Mouse (Mus musculus) stomach, embryonic 16.5 days (tissue): Measurements from ENCODE around the gene Wdfy3. TPM values are rescaled to one million over a fixed set of nuclear protein-coding genes. Genes with fewer than 3 reads are reported as not detected.

ENCODE experiments used
- ATAC-seq: fragments of 200-750 bp; cut with Nextera tagmentation; 2 replicates; pipeline ENCODE4 v1.8.0; 2017; ENCODE audit warnings: moderate number of reproducible peaks, moderate TSS enrichment; ENCODE audit not compliant: insufficient read depth, low FRiP score
- H3K27ac ChIP-seq: fragments of 300-500 bp; sonication (generic); 2 replicates; pipeline ENCODE4 v1.5.1; 2014; ENCODE audit warnings: low read length
- H3K27me3 ChIP-seq: fragments of 300-500 bp; sonication (generic); 2 replicates; pipeline ENCODE4 v1.6.1; 2014; ENCODE audit warnings: low read length, control low read depth, mixed read lengths; ENCODE audit not compliant: control insufficient read depth, insufficient read depth
- H3K36me3 ChIP-seq: fragments of 300-500 bp; sonication (generic); 2 replicates; pipeline ENCODE4 v1.6.1; 2014; ENCODE audit warnings: low read length; ENCODE audit not compliant: control insufficient read depth, insufficient read depth
- H3K4me1 ChIP-seq: fragments of 300-500 bp; sonication (generic); 2 replicates; pipeline ENCODE4 v1.6.1; 2014; ENCODE audit warnings: low read length, control low read depth, mixed read lengths; ENCODE audit not compliant: control insufficient read depth, insufficient read depth
- H3K4me2 ChIP-seq: fragments of 300-500 bp; sonication (generic); 2 replicates; pipeline ENCODE4 v1.6.1; 2014; ENCODE audit warnings: low read depth, low read length, mixed read lengths
- H3K4me3 ChIP-seq: fragments of 300-500 bp; sonication (generic); replicated peaks from 2 replicates; pipeline ENCODE4 v1.5.1; 2014; ENCODE audit warnings: mild to moderate bottlenecking, low read length
- H3K9ac ChIP-seq: fragments of 300-500 bp; sonication (generic); 2 replicates; pipeline ENCODE4 v1.6.1; 2014; ENCODE audit warnings: low read length
- H3K9me3 ChIP-seq: fragments of 300-500 bp; sonication (generic); replicated peaks from 2 replicates; pipeline ENCODE4 v1.6.1; 2016; ENCODE audit warnings: low read length, control low read depth; ENCODE audit not compliant: control insufficient read depth
- WGBS: fragments of 180-500 bp; shearing (Covaris S2); extraction: QIAGEN DNeasy Blood & Tissue Kit; methylation state at CpG from one replicate; pipeline ENCODE4 v1.1.7; 2014; 5-methylcytosine and 5-hydroxymethylcytosine counted together
- polyA plus RNA-seq: library from polyadenylated mRNA; unstranded; fragments of >200 nt; fragmentation: Nextera tagmentation; extraction: Ambion mirVana; gene quantifications from 2 replicates; pipeline ENCODE4 v1.2.1, GENCODE M21; 2015

Gene Wdfy3
- polyA plus RNA-seq, 1 experiment from 2014 or later, result 11.8 TPM

DNA sequence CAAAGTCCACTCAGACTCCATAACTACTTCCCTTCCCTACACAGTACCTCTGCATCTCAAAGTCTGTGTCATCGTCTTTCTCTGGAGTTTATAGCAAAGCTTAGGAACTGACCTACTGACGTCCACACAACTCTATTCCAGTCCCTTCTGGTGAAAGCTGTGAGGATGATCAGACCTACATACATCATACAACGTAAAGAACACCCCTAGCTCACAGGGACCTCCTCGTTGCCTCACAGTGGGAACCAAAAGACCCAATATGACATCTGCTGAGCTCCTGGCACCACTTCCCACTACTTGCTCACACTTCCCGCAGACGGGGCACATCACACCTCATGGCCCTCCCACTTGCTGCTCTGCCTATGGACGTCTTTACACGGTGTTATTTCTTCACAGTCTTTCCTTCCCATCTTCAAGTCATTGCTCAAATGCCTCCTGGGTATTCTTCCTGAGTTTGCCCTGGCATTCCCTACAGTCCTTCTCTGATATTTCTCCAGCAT, 23.1 kb downstream of the Wdfy3 start:
- no peak overlapping the region for H3K4me3 ChIP-seq
- H3K36me3 ChIP-seq, result 0 out of 2 replicates have a peak, but pooled peaks cover 3% of the 10 kb centered on the region
- 77% methylated on average over 8 of the region's 8 CpGs for WGBS
- H3K9ac ChIP-seq, result no peak overlapping the region
- H3K4me2 ChIP-seq, result no peak overlapping the region
- H3K4me1 ChIP-seq, result peaks cover 16% of the 10 kb centered on the region
- no peak overlapping the region for H3K27ac ChIP-seq
- no peaks in the 10 kb centered on the region for H3K27me3 ChIP-seq
- H3K9me3 ChIP-seq, result no peaks in the 10 kb centered on the region
- ATAC-seq, result no peak

DNA sequence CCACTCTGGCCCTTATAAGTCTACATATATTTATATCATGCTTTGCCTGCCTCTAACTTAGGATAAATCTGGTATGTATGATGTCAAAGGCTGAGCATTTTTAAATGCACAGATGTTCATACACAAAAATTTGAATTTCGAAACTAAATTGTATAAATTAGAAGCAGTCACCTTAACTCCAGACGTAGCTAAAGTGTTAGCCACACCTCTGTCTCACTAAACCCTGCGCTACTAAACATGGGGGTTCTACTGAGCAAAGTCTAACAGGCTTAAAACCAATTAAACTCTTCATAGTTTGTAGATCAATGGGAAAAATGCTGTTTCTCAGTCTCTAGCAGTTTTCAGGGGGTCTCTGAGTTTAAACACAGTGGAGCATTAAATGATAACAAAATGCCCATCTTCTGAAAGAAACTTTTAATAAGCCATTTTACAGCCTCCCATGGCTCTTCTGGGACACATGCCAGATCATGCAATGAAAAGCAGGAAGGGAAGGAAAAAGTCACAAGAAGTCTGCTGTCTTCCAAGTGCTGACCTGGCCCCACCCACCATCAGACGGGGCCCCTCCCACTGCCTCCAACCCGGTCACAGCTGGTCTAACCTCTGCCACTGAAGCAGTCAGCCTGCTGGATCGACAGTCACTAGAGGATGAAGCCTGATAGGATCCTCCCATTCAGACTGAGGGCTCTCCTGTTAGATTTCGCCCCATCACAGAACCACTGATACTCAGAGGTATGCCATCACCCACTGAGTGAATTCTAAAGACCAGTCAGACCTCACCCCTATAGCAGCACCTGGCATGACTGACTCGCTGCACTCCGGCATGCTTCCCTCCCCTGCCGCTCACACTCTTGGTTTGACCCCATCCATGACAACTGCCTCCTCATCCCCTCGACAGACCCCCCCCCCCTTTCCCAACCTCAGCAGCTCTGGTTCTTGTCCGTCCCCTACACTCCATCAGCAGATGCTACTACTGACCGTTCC, 23.8 kb downstream of the Wdfy3 start:
- no peak overlapping the region for H3K4me3 ChIP-seq
- peak; percentile 73 for ATAC-seq
- peaks cover 16% of the 10 kb centered on the region for H3K4me1 ChIP-seq
- no peaks in the 10 kb centered on the region for H3K9me3 ChIP-seq
- H3K36me3 ChIP-seq, result peaks cover 3% of the 10 kb centered on the region; the same call in 1 of the 2 replicates
- WGBS, result 63% methylated on average over 13 of the region's 13 CpGs
- no peaks in the 10 kb centered on the region for H3K27me3 ChIP-seq
- H3K4me2 ChIP-seq, result no peak overlapping the region
- H3K9ac ChIP-seq, result no peak overlapping the region
- peak overlapping the region; percentile 42; the same call in 1 of the 2 replicates for H3K27ac ChIP-seq

DNA sequence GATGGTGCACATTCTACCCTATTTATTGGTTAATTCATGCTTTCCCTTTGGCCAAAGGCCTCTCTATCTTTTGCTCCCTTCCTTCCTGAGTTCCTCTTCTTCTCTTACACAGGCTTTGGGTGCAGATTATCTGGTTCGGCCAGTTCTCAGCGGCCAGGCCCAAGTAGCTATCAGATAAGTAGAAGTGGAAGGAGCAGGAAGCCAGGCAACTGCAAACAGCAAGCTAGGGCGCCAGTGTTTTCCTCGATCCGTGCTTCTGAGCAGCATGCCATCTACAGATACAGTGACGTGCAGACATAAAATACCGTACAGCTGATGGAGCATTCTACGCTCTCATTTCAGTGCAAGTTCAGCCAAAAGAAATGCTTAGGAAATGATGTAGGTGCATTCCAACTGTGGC, 24.5 kb downstream of the Wdfy3 start:
- Histone ChIP-seq H3K36me3 (peaks cover 3% of the 10 kb centered on the region; the same call in 1 of the 2 replicates), H3K4me2 (no peak overlapping the region), H3K27me3 (no peaks in the 10 kb centered on the region), H3K4me1 (peaks cover 16% of the 10 kb centered on the region), H3K9ac (no peak overlapping the region), H3K27ac (peak overlapping the region; percentile 42; the same call in 1 of the 2 replicates), H3K9me3 (no peaks in the 10 kb centered on the region), H3K4me3 (no peak overlapping the region)
- ATAC-seq, result peak; percentile 59; the same call in 1 of the 2 replicates
- 54% methylated on average over 8 of the region's 8 CpGs for WGBS

DNA sequence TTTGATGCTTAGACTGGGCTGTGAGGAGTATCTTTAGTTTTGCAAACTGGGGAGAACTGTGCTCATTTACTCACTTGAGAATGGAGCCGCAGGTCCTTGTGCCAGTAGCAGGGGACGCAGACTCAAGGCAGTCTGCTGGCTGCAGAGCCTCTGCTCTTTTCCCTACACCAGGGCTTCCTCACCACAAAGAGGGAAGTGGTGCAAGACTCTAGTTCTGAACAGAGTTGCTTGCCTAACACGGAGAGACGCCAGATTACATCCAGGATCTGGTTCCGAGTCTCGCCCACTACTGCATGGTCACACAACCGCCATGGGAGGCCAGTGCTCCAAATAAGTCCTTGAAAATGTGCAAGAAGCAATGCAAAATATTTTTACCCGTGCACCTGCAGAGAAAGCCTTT, 36.4 kb downstream of the Wdfy3 start:
- no peak overlapping the region for H3K9ac ChIP-seq
- no peak for ATAC-seq
- no peaks in the 10 kb centered on the region for H3K27me3 ChIP-seq
- H3K4me2 ChIP-seq, result no peak overlapping the region
- H3K36me3 ChIP-seq, result peaks cover 37% of the 10 kb centered on the region
- no peak overlapping the region for H3K27ac ChIP-seq
- peaks cover 6% of the 10 kb centered on the region; the same call in 1 of the 2 replicates for H3K9me3 ChIP-seq
- no peak overlapping the region for H3K4me3 ChIP-seq
- H3K4me1 ChIP-seq, result no peaks in the 10 kb centered on the region
- 81% methylated on average over 8 of the region's 8 CpGs for WGBS

DNA sequence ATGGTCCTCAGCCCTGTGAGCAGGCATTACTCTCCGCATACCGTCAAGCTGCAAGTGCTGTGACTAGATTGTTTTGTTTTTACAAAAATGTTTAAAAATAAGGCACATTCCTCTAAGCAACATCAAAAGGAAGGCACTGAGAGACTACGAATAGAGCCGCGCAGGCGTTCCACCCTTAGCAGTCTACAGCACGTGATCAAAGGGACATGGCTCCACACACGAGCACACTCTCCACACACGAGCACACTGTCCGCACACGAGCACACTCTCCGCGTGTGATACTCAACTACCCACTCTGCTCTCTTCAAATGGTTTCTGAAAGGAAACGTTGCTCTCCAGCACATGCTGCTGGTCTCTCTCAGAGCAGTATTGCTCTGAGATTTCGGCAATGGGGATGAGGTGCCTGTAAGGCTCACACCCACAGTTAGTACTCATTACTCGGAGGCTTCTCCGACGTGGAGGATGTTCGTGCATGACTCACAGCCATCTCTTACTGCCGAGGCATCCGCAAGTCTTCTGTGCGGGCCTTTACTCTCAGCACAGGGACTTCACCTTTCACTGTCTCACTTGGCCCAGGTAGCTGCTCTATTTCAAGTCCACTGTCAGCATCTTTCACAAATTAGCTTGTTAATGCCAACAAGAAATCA, 37.0 kb downstream of the Wdfy3 start:
- H3K27me3 ChIP-seq, result no peaks in the 10 kb centered on the region
- no peak overlapping the region for H3K4me3 ChIP-seq
- H3K9ac ChIP-seq, result no peak overlapping the region
- H3K27ac ChIP-seq, result no peak overlapping the region
- WGBS, result 94% methylated on average over 22 of the region's 22 CpGs
- no peaks in the 10 kb centered on the region for H3K4me1 ChIP-seq
- H3K4me2 ChIP-seq, result no peak overlapping the region
- ATAC-seq, result no peak
- H3K36me3 ChIP-seq, result peaks cover 37% of the 10 kb centered on the region
- H3K9me3 ChIP-seq, result peaks cover 6% of the 10 kb centered on the region; the same call in 1 of the 2 replicates

DNA sequence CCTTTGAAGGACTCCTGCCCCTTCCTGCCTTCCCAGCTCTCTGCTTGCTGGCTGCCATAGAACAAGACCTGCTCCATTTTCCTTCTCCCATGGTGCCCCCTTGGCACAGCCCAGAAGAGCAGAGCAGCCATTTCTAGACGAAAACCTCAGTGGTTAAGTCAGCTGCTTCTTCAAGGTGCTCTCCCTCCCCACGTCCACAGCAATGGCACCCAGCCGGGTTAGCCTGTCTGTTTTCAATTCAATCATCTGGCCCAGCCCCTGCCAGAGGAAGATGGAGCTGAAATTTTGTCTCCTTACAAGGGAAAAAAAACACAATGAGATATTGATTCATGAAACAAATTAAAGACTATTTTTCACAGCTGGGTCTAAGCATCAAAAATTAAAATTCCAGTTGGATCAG, 37.5 kb downstream of the Wdfy3 start:
- peaks cover 6% of the 10 kb centered on the region; the same call in 1 of the 2 replicates for H3K9me3 ChIP-seq
- 83% methylated on average over 3 of the region's 3 CpGs for WGBS
- peaks cover 37% of the 10 kb centered on the region for H3K36me3 ChIP-seq
- ATAC-seq, result no peak
- no peak overlapping the region for H3K9ac ChIP-seq
- no peaks in the 10 kb centered on the region for H3K27me3 ChIP-seq
- no peaks in the 10 kb centered on the region for H3K4me1 ChIP-seq
- H3K4me2 ChIP-seq, result no peak overlapping the region
- no peak overlapping the region for H3K4me3 ChIP-seq
- no peak overlapping the region for H3K27ac ChIP-seq

DNA sequence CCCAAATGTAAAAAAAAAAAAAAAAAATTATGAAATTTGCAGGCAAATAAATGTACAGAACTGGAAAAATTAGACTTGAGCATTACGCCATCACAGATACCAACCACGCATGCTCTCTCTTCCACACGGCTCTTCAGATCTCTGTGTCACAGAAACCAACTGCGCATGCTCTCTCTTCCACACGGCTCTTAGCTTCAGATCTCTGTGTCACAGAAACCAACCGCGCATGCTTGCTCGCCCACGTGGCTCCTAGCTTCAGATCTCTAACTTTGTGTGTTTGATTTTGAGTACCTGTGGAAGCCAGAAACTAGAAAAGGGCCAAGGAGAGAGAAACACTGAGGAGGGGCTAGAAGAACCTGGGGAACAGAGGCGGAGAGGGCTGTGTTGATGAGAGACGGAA, 46.3 kb downstream of the Wdfy3 start:
- H3K4me2 ChIP-seq, result no peak overlapping the region
- no peak overlapping the region for H3K9ac ChIP-seq
- H3K27me3 ChIP-seq, result no peaks in the 10 kb centered on the region
- H3K4me1 ChIP-seq, result no peaks in the 10 kb centered on the region
- WGBS, result 96% methylated on average over 11 of the region's 11 CpGs
- no peak overlapping the region for H3K27ac ChIP-seq
- no peak for ATAC-seq
- H3K9me3 ChIP-seq, result no peaks in the 10 kb centered on the region
- H3K36me3 ChIP-seq, result peaks cover 7% of the 10 kb centered on the region
- no peak overlapping the region for H3K4me3 ChIP-seq

DNA sequence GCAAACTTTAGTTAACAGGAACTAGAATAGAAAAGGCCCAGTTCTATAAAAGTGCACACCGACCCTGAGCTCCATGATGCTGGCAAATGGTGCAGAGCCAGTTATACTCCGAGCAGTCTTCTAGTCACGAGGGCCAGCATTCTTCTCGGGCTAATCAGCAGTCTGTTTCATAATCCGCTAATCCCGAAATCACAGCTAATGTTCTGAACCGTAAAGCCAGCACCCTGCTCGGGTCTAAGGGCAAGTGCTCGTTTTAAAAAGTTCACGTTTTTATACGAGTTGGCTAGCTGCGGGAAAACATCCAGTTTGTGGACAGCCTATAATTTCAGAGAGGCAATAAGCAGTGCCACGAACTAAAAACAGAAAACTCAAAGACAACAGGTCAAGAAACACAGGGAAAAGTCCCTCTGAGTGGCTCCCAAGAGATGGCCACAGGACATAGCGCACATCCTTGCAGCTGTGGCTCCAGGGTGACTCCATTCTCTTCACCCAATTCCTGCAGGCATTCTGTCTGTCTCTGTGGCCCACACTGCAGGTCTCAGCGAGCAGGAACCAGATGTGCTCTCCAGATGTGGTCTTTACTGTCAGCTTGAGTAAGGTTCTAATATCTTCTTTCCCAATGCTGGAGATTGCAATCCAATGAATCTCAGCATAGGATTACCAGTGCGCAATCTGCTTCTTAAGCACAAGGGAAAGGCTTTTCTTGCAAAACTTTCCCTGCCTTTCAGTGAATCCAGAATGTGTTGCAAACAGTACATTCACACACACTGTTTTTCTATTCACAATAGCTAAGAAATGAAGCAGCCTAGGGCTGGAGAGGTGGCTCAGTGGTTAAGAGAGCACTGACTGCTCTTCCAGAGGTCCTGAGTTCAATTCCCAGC, 47.5 kb downstream of the Wdfy3 start:
- Histone ChIP-seq H3K36me3 (peaks cover 6% of the 10 kb centered on the region; the same call in 1 of the 2 replicates), H3K9me3 (no peaks in the 10 kb centered on the region), H3K9ac (no peak overlapping the region), H3K27ac (no peak overlapping the region), H3K4me1 (no peaks in the 10 kb centered on the region), H3K4me2 (no peak overlapping the region), H3K27me3 (no peaks in the 10 kb centered on the region), H3K4me3 (no peak overlapping the region)
- no peak for ATAC-seq
- WGBS, result 91% methylated on average over 16 of the region's 16 CpGs
